Mouse (Mus musculus) layer of hippocampus, postnatal 14 days (tissue): Measurements from ENCODE around the gene Ampd3. TPM values are rescaled to one million over a fixed set of nuclear protein-coding genes. Genes with fewer than 3 reads are reported as not detected.

Source experiments
- DNase-seq, 2 experiments: peaks; one replicate each; pipeline ENCODE4 v3.0.0; 2021 to 2022; ENCODE audit warnings: low spot score in 2 of 2, mixed read lengths in 1 of 2
- total RNA-seq, 2 experiments: library from RNA; stranded (reverse); gene quantifications; 2 replicates each; pipeline ENCODE4 v1.2.3; 2021

The Ampd3 gene
- total RNA-seq, 2 experiments from 2014 or later = 28.2 to 29.9 TPM

DNA sequence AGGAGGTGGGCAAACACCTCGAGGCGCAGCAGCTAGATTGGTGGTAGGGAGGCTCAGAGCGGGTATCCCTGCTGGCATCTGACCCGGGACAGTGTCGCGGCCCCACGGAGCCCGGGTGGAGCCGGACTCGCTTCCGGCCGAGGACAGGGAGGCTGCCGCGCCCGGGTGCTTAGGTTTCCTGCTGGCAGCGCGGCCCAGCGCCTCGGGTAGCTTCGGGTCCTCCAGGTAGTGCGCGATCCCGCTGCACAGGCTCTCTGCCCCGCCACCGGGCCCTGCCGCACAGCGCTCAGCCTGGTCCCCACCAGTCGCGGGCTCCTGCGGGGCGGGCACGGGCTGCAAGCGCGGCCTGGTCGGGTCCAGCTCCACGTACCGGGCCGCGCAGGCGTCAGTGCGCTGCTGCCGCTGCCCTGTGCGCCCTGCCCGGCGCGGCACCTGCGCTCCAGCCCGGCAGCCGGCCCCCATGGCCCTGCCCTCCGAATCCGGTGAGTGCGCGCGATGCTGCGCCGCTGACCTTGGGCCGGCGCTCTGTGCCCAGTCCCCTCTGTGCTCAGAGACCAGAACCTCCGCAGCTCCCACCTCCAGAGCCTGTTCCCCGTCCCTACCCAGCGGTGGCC lies 552 bp downstream of the Ampd3 start:
- peak in 1 of 2 experiments; percentile 51 for DNase-seq

DNA sequence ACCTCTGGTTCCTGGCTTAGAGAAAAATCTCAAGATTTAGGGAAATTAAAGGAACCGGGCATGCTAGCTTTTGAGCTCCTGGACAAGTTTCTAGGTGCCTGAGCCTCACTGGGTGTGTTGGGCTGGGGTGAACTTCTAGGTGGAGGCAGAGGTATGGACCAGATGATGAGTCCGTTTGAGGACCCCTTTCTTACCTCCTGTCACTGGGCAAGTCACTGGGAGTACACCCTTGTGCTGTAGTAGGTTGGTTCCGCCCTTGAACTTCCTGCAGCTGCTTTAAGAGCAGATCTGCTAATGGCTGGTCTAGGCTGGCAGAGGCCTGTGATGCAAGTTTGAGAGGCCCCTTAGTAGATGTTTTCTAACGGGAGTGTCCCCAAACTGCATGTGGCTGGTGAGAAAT lies 1.1 kb downstream of the Ampd3 start:
- DNase-seq = no peak

GRCm38 (mm10) chr7:110770949-110771348 lies 2.9 kb downstream of the Ampd3 start:
- DNase-seq = no peak

- DNase-seq = no peak
Measured at GRCm38 (mm10) chr7:110772343-110772742, 4.3 kb downstream of the Ampd3 start.

- DNase-seq = peak; percentile 58 to 72
Measured at GRCm38 (mm10) chr7:110773204-110774002, 5.4 kb downstream of the Ampd3 start.

DNA sequence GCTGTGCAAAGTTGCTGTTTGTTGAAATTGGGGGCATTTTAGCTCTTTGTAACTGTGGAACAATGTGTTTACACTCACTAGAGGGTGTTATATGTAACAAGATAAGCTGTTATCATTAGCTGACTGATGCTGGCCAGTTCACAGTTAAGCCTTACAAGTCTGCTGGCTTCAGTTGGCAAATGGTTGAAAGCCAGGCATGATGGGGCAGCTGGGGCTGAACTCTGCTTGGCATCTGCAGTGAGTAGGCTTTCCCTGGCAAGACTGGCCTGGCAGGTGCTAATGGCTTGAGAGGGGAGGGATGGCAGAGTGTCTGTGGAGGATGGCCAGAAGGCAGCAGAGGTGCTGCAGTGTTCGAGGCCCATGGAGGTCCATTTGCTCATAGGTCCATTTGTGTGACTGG lies 6.1 kb downstream of the Ampd3 start:
- peak; percentile 56 to 79 for DNase-seq

DNA sequence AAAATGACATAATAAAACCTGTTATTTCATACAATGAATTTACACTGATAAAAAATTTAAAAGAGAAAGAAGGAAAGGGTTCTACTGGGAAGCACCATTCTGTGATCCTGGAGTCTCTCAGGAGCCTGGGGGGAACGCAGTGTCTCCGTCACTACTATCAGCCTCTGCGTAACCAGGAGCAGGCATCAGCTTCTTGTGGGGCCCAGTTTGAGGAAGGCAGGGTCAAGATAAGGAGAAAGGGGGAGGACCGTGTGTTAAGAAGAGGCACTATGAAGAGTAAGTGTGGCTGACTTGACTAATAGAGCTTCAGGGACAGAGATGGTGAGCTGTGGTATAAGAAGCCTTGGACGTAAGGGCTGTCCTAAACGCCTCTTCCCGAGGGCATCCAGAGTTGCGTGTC lies 6.7 kb downstream of the Ampd3 start:
- DNase-seq = no peak

DNA sequence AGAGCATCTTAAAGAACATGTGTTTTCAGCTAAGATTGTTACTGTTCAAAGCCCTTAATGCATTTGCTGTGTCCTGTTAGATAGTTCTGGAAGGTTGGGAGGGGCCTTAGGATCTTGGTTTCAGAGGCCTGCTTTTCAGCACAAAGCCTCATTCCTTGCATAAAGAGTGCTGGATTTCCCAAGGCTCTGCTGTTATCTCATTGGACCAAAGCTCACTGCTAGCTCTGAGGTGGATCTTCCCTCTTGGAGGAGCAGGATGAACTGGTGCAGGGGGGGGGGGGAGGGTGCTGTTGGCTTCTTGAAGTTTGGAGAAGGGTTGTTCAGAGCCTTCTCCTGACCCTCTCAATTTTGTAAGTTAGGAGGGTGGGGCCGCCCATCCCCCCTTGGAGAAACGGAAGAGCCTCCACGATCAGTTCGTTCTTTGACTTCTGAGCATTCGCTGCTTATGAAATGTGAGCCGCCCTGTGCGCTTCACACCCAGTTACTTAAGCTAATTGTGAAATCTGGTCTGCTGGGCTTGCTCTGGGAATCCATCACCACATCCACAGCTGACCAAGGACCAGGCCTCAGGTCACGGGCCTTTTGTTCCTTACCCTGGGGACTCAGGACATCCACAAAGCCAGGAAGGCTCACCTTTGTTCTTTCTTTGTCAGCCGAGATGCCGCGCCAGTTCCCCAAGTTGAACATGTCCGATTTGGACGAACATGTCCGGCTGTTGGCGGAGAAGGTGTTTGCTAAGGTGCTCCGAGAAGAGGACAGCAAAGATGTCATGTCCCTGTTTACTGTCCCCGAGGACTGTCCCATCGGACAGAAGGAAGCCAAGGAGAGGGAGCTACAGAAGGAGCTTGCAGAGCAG lies 9.4 kb downstream of the Ampd3 start:
- no peak for DNase-seq

DNA sequence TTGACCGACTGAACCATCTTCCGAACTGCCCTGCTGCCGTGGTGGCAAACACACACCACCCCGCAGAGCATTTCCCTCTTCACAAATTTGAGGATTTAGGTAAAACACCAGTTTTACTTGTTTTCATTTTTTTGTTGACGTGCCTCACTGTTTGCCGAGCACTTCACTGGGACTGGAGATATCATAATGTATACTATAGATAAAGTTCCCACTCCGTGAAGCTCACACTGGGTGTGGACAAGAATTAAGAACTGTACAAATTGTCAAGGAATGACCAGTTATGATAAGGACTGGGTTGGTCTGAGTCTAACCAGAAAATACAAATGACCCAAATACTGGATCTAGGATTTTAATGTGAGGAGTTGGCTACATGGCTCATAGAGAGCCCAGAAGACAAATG lies 10.9 kb downstream of the Ampd3 start:
- DNase-seq = no peak

DNA sequence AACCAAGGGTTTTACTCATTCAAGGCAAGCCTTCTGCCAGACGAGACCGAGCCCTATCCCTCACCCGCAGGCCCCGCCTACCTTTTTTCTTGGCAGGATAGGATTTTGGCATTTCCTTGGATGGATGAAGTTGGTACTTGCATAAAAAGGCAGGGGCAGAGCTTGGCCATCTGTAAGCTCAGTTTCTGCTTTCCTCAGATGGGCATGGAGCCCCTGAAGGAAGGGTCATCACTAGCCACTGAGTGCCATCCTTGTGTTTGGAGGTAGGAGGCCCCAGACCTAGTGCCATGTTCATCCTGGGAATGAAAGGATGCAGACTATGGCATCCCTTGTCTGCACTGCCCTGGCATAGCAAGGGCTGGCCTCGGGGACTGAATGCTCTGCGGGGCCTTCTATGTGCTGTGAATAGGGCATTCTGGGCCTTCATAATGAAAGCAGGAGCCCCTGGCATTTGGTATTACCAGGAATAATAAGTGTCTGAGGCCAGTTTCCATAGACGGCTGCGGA lies 11.7 kb downstream of the Ampd3 start:
- peak; percentile 65 to 89 for DNase-seq

DNA sequence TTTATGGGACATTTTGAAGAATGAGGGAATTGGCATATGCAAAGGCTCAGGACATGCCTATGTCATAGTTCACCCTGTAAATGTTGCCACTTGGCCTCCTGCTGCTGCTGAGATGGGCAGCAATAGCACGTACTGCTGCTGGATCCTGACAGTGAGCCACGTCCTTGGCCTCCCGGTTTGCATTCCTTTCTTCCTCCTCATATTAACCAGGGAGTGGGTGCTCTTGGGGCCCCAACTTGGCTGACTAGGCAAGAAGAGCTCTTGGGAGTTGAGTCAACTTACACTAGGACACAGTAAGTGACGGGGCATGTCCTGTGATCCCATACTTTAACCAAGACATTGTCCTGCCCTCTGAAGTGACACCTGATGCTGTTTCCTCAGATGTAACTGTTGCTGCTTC lies 12.5 kb downstream of the Ampd3 start:
- DNase-seq = no peak

GRCm38 (mm10) chr7:110781231-110781711 lies 13.3 kb downstream of the Ampd3 start:
- no peak for DNase-seq

- no peak for DNase-seq
Measured at GRCm38 (mm10) chr7:110782135-110782534, 14.1 kb downstream of the Ampd3 start.

- no peak for DNase-seq
Measured at GRCm38 (mm10) chr7:110782845-110783478, 15.0 kb downstream of the Ampd3 start.

DNA sequence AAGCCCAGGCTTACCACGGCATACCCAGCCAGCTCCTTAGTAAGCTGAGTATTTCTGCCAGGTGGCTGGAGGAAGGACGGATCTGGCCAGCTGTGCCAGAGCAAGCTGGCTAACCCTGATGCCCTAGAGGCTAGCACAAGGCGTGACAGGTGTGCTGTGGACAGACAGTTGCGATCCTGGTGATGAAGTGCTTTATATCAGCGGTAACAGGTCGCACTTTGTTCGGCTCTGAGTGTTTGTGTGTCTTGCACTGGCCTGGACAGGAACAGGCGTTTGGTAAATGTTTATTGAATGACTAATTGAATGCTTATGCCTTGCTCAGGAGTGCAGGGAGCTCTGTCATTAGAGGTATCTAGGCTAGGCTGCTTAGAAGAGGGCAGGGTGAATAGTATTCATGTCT lies 17.0 kb downstream of the Ampd3 start:
- no peak for DNase-seq

GRCm38 (mm10) chr7:110785741-110786146 lies 17.7 kb downstream of the Ampd3 start:
- no peak for DNase-seq

DNA sequence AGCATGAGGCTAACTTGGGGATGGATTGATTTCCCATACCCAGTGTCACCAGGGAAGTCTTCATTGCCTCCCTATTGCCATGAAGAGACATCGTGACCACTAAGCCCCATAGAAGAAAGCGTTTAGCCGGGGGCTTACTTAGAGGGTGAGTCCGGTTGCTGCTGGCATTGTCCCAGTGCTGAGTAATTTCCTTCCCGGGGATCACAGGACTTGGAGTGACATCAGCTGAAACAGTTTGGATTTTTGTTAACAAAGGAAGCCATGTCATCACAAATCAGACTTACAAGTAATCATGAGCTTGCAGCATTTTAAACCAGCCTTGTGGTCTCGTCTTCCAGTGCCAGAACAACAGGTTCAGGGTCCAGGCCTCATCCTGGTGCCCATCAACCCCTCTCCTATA lies 19.3 kb downstream of the Ampd3 start:
- no peak for DNase-seq

DNA sequence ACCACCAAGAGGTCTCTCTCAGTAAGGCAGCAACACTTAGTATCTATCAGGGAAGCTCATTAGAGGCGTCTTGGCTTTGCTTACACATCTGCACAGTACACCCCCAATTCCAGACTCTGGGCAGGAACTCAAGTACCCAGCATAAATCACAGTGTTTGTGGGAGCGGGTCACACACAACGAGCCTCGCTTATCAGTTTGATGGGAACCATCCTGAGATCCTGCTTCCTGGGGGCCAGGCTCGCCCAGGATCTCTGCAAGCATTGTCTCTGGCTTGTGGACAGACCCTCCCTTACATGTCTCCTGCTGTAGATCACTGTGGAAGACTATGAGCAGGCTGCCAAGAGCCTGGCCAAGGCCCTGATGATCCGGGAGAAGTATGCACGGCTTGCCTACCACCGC lies 22.9 kb downstream of the Ampd3 start:
- no peak for DNase-seq

DNA sequence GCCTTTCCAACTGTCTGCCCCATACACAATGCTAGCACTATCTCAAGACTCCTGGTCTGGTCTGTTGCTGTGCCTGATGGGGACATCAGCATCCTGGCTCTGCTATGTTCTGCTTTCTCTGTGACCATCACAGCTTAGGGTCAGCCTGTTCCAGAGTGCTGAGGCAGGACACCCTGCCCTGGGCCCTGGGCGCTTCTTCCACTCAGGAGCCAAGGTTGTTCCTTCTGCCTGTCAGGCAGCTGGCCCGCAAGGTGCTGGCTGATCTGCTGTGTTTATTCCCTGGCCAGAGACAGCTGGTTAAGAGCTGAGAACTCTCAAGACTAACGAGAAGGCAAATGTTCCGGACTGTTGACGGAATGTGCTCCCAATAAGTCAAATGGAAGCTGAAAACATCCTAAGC lies 24.2 kb downstream of the Ampd3 start:
- no peak for DNase-seq

- DNase-seq = no peak
Measured at GRCm38 (mm10) chr7:110792834-110793233, 24.8 kb downstream of the Ampd3 start.

- no peak for DNase-seq
Measured at GRCm38 (mm10) chr7:110794722-110795121, 26.7 kb downstream of the Ampd3 start.
